9 mouse cellular contexts compared by ENCODE assay signal in the genomic region with DNA sequence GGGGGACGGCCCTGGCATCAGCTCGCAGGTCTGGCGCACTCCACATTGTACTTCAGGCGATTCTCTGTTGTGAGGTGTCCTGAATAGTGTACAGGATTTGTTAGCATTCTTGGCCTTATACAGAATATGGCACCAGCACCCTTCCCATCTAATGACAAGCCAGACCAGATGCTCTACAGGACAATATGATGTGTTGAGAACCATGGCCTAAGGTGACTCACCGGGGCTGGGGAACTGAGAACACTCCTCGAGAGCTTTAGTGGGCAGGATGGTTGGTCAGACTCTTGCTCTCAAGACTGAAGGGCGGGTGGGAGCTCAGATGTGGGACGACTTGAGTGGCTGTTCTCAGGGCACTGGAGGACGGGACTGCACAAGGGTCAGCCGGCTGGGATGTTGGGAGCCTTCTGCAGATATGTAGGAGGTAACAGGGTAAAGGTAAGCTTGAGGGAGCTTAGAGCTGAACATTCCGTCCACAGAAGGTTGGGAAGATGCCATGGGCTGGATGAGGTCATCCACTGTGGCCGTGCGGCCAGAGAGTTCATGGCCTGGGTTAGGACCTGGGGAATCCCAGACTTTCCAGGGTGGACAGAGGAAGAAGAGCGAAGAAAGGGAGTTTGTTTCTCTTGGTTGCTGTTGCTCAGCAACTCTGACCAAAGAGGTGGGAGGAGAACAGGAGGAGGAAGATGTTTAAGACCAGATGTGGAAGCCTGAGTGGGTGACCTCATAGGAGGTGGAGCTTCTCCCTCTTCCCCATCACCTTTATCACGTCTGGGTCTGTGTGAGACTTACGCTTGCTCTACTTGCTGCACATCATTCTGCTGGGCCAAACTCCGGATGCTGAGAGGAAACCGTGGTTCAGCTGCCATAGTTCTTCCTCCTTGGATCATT.
A peak's percentile ranks its signal among the peaks of the same experiment; 100 is the strongest.
DNase-seq lines count a peak whose midpoint lies in the region; ATAC-seq lines count a peak whose summit lies in the region.
"Had no signal": no experiment of that assay in that cellular context is flagged by ENCODE, and none has a peak within 500 bp of the region (broad histone marks: within the 10 kb centered on the region; RNA-seq: fewer than 3 reads in every experiment).

No protein-coding gene starts in this region.

- H3K27ac ChIP-seq in kidney, embryonic 15.5 days, result no peak overlapping the region

- ATAC-seq in kidney, embryonic 15.5 days (replicated peaks; ENCODE audit: low FRiP score), result no peak
- no peak for ATAC-seq in erythroid progenitor cell, adult 5-6 weeks (replicated peaks; ENCODE audit: low FRiP score, poor library complexity, severe bottlenecking)

- peak; percentile 81 for DNase-seq in kidney, adult 11 months
- DNase-seq in adrenal gland, postnatal 25 days, result peak; percentile 42
- DNase-seq in heart, postnatal 25 days (ENCODE audit: low spot score), result peak; percentile 73
- DNase-seq in lung, postnatal 36 days, result peak; percentile 69
- no peak for DNase-seq in layer of hippocampus, adult 9-11 months
- no peak for DNase-seq in Muller cell, postnatal 12 days (ENCODE audit: inconsistent ontology term)
- DNase-seq: thymus, postnatal 36 days had no signal

- intact Hi-C loops in heart, postnatal 25 days (cut with DNase I), result no loop called here

- no peaks in the 10 kb centered on the region for H3K36me3 ChIP-seq in kidney, embryonic 15.5 days

- WGBS in kidney, embryonic 15.5 days, result 68% methylated on average over 18 of the region's 18 CpGs

- H3K4me1 ChIP-seq in kidney, embryonic 15.5 days, result peaks cover 48% of the 10 kb centered on the region

- H3K27me3 ChIP-seq in kidney, embryonic 15.5 days, result no peaks in the 10 kb centered on the region

- no peaks in the 10 kb centered on the region for H3K9me3 ChIP-seq in kidney, embryonic 15.5 days (replicated peaks)

- no peak overlapping the region for H3K4me3 ChIP-seq in kidney, embryonic 15.5 days (replicated peaks)

- H3K4me2 ChIP-seq in kidney, embryonic 15.5 days, result no peak overlapping the region

- H3K9ac ChIP-seq in kidney, embryonic 15.5 days, result no peak overlapping the region

Comparison
In these comparisons a context has a peak if more than half of its experiments do, and no peak if none do; other contexts are left out.
1. DNase-seq: peak in kidney, adult 11 months (single experiment), adrenal gland, postnatal 25 days (single experiment), heart, postnatal 25 days (single experiment) and lung, postnatal 36 days (single experiment); none in layer of hippocampus, adult 9-11 months (single experiment) and Muller cell, postnatal 12 days (single experiment).